Mouse (Mus musculus) forebrain, embryonic 11.5 days (tissue): ENCODE data around the gene Map4k1. TPM values are rescaled to one million over a fixed set of nuclear protein-coding genes. Genes with fewer than 3 reads are reported as not detected.
A peak's percentile ranks its signal among the peaks of the same experiment; 100 is the strongest.

ENCODE experiments used
- ATAC-seq: fragments of 200-750 bp; cut with Nextera tagmentation; replicated peaks from 2 replicates; pipeline ENCODE4 v1.8.0; 2017; ENCODE audit warnings: moderate TSS enrichment; ENCODE audit not compliant: low FRiP score
- DNase-seq: peaks from one replicate; pipeline ENCODE4 v3.0.0-alpha.2; 2017; ENCODE audit warnings: low spot score
- H3K27ac ChIP-seq: fragments of 300-500 bp; sonication (generic); 2 replicates; pipeline ENCODE4 v1.5.1; 2014; ENCODE audit warnings: low read depth, low read length
- H3K27me3 ChIP-seq: fragments of 300-500 bp; sonication (generic); 2 replicates; pipeline ENCODE4 v1.6.1; 2014; ENCODE audit warnings: mild to moderate bottlenecking, low read length, mixed read lengths; ENCODE audit not compliant: control insufficient read depth, insufficient read depth
- H3K36me3 ChIP-seq: fragments of 300-500 bp; sonication (generic); 2 replicates; pipeline ENCODE4 v1.6.1; 2014; ENCODE audit warnings: mild to moderate bottlenecking, low read length, moderate library complexity, mixed read lengths; ENCODE audit not compliant: control insufficient read depth, insufficient read depth
- H3K4me1 ChIP-seq: fragments of 300-500 bp; sonication (generic); replicated peaks from 2 replicates; pipeline ENCODE4 v1.6.1; 2014; ENCODE audit warnings: low read length, mixed read lengths; ENCODE audit not compliant: control insufficient read depth, insufficient read depth
- H3K4me2 ChIP-seq: fragments of 300-500 bp; sonication (generic); 2 replicates; pipeline ENCODE4 v1.6.1; 2014; ENCODE audit warnings: low read depth, mild to moderate bottlenecking, low read length, moderate library complexity, mixed read lengths; ENCODE audit not compliant: severe bottlenecking
- H3K4me3 ChIP-seq: fragments of 300-500 bp; sonication (generic); 2 replicates; pipeline ENCODE4 v1.5.1; 2014; ENCODE audit warnings: low read depth, low read length
- H3K9ac ChIP-seq: fragments of 300-500 bp; sonication (generic); 2 replicates; pipeline ENCODE4 v1.6.1; 2014; ENCODE audit warnings: low read length
- H3K9me3 ChIP-seq: fragments of 300-500 bp; sonication (generic); 2 replicates; pipeline ENCODE4 v1.6.1; 2016; ENCODE audit warnings: low read length, mixed read lengths; ENCODE audit not compliant: control insufficient read depth
- WGBS: fragments of 180-500 bp; shearing (Covaris S2); extraction: QIAGEN DNeasy Blood & Tissue Kit; methylation state at CpG from one replicate; pipeline ENCODE4 v1.1.7; 2014; 5-methylcytosine and 5-hydroxymethylcytosine counted together
- polyA plus RNA-seq: library from polyadenylated mRNA; unstranded; fragments of >200 nt; fragmentation: Nextera tagmentation; extraction: Ambion mirVana; gene quantifications from 2 replicates; pipeline ENCODE4 v1.2.1, GENCODE M21; 2014

Map4k1 gene
- 5.9 and 6.4 TPM in 2 replicates for polyA plus RNA-seq

- Histone ChIP-seq H3K9ac (peak within 1 kb of the TSS; percentile 69), H3K27me3 (no peaks in the 10 kb centered on the region), H3K4me2 (peak within 1 kb of the TSS; percentile 77), H3K4me3 (peak within 1 kb of the TSS; percentile 71), H3K36me3 (peaks cover 3% of the 10 kb centered on the region; the same call in 1 of the 2 replicates), H3K27ac (peak within 1 kb of the TSS; percentile 48; the same call in 1 of the 2 replicates), H3K4me1 (peaks cover 2% of the 10 kb centered on the region; the same call in 1 of the 2 replicates), H3K9me3 (no peaks in the 10 kb centered on the region)
- WGBS = under 1% methylated on average over 36 of the region's 36 CpGs
- peak; percentile 96 for DNase-seq
- peak; percentile 96 for ATAC-seq
Observed at GRCm38 (mm10) chr7:28981651-28982273, at the start of gene Map4k1, which contains the start of gene Eif3k. Gene Map4k1, plus strand, starts transcription at chr7:28982050. Gene Eif3k, minus strand, starts transcription at chr7:28981864.

GRCm38 (mm10) chr7:28932421-28933041, 49.3 kb upstream of the Map4k1 start:
- Histone ChIP-seq H3K4me1 (no peaks in the 10 kb centered on the region; the same call in 1 of the 2 replicates), H3K4me2 (no peak overlapping the region), H3K27me3 (no peaks in the 10 kb centered on the region), H3K27ac (no peak overlapping the region), H3K4me3 (no peak overlapping the region), H3K9me3 (no peaks in the 10 kb centered on the region), H3K9ac (no peak overlapping the region), H3K36me3 (no peaks in the 10 kb centered on the region; the same call in 1 of the 2 replicates)
- whole genome bisulfite sequencing = 78% methylated on average over 6 of the region's 6 CpGs
- DNase-seq (no peak), ATAC-seq (no peak)

GRCm38 (mm10) chr7:28933825-28934224, 48.0 kb upstream of the Map4k1 start:
- no peaks in the 10 kb centered on the region for H3K27me3 ChIP-seq
- no peak overlapping the region for H3K9ac ChIP-seq
- no peaks in the 10 kb centered on the region for H3K9me3 ChIP-seq
- no peak overlapping the region for H3K27ac ChIP-seq
- H3K4me1 ChIP-seq = no peaks in the 10 kb centered on the region; the same call in 1 of the 2 replicates
- H3K4me3 ChIP-seq = no peak overlapping the region
- H3K36me3 ChIP-seq = no peaks in the 10 kb centered on the region; the same call in 1 of the 2 replicates
- 90% methylated on average over 2 of the region's 2 CpGs for WGBS
- H3K4me2 ChIP-seq = no peak overlapping the region
- no peak for DNase-seq
- no peak for ATAC-seq

GRCm38 (mm10) chr7:28936787-28937186, 45.1 kb upstream of the Map4k1 start:
- ATAC-seq = no peak
- H3K4me1 ChIP-seq = 0 out of 2 replicates have a peak, but pooled peaks cover 2% of the 10 kb centered on the region

GRCm38 (mm10) chr7:28938654-28939053, 43.2 kb upstream of the Map4k1 start:
- Histone ChIP-seq H3K4me1 (0 out of 2 replicates have a peak, but pooled peaks cover 2% of the 10 kb centered on the region), H3K4me3 (no peak overlapping the region), H3K9me3 (no peaks in the 10 kb centered on the region), H3K9ac (no peak overlapping the region), H3K27ac (no peak overlapping the region), H3K27me3 (no peaks in the 10 kb centered on the region), H3K36me3 (no peaks in the 10 kb centered on the region; the same call in 1 of the 2 replicates), H3K4me2 (no peak overlapping the region)
- DNase-seq (no peak), ATAC-seq (no peak)
- WGBS = 72% methylated on average over 4 of the region's 4 CpGs

More at GRCm38 (mm10) chr7:28936787-28937186, 45.1 kb upstream of the Map4k1 start:
- 80% methylated on average over 4 of the region's 4 CpGs for WGBS
- Histone ChIP-seq H3K27me3 (no peaks in the 10 kb centered on the region), H3K4me2 (no peak overlapping the region), H3K9me3 (no peaks in the 10 kb centered on the region), H3K36me3 (no peaks in the 10 kb centered on the region; the same call in 1 of the 2 replicates), H3K4me3 (no peak overlapping the region), H3K9ac (no peak overlapping the region), H3K27ac (no peak overlapping the region)
- no peak for DNase-seq

DNA sequence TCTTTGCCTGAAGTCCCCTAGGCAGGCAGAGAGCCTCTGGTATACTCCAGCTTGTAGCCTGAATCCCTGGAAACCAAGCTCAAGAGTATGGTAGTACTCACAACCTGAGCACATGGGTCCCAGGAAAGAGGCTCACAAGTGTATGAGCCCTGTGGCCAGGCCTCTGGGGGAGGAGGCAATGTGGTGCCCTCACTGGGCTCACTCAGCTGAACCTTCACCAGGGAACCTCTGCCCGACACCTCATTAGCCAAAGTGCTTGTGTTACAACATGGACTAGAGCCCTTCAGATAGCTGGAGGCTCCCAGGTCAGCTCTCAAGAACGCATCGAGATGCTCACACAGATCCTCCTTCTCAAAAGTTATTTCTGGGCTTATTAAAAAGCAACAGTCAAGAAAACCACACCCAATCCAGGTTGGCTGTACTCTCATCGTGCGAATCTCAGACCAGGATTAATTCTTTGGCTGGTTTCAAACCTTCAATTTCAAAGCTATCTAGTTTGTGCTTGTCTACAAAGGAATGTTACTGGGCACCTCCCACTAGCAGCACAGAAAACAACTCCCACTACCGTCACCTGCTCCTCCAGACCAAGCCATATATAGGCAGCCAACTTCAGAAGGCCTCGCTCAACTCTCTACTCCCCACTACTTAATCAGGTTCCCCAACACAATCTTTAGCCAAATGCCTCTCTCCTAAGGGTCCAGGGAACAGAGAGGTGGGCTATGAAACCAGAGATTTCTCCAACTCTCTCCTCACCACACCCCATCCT, 42.2 kb upstream of the Map4k1 start:
- Histone ChIP-seq H3K9me3 (no peaks in the 10 kb centered on the region), H3K27ac (no peak overlapping the region), H3K9ac (no peak overlapping the region; the same call in 1 of the 2 replicates), H3K36me3 (no peaks in the 10 kb centered on the region; the same call in 1 of the 2 replicates), H3K4me3 (no peak overlapping the region), H3K27me3 (no peaks in the 10 kb centered on the region), H3K4me1 (0 out of 2 replicates have a peak, but pooled peaks cover 2% of the 10 kb centered on the region), H3K4me2 (no peak overlapping the region)
- ATAC-seq (no peak), DNase-seq (no peak)
- 94% methylated on average over 7 of the region's 7 CpGs for WGBS

DNA sequence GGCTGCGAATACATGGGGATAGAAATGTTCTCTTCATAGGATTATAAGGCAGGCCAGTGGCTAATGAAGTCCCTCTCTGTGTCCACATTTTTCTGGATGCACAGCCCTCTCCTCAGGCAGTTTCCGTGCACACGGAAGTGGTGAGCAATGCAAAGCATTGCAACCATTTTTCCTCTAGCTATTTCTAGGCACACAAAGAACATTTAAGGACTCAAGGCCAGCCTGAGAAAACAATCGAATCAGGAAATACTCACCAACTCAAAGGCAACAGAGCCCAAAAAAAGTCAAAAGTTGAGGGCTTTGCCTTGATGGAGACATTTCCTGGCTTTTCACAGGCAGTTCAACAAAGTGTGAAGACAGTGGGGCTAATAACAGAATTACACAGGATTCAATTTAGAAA, 40.7 kb upstream of the Map4k1 start:
- Histone ChIP-seq H3K27me3 (no peaks in the 10 kb centered on the region), H3K27ac (no peak overlapping the region), H3K36me3 (no peaks in the 10 kb centered on the region; the same call in 1 of the 2 replicates), H3K4me2 (no peak overlapping the region), H3K4me3 (no peak overlapping the region), H3K4me1 (peaks cover 10% of the 10 kb centered on the region), H3K9ac (no peak overlapping the region), H3K9me3 (no peaks in the 10 kb centered on the region)
- 85% methylated on average over 4 of the region's 4 CpGs for WGBS
- DNase-seq (no peak), ATAC-seq (no peak)

DNA sequence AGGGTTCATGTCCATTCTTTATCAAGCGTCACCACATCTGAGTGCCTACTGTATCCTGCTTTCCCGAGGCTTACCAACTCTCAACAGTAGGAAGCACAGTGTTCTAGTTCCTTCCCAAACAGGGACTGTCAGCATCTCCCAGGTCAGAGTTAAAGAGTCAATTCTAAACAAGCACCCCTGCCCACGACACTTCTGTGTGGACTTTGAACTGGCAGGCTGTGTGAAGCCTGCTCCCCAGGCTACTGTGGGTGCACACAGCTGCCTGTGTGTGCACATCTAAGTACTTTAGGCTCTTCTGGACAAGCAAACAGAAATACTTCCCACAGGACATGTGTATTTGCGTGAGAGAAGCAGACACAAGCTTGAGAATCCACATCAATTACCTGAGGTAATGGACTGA, 40.3 kb upstream of the Map4k1 start:
- no peak for DNase-seq
- no peak for ATAC-seq
- Histone ChIP-seq H3K4me2 (no peak overlapping the region), H3K27me3 (no peaks in the 10 kb centered on the region), H3K36me3 (no peaks in the 10 kb centered on the region), H3K4me1 (peaks cover 13% of the 10 kb centered on the region), H3K9me3 (no peaks in the 10 kb centered on the region), H3K9ac (no peak overlapping the region), H3K4me3 (no peak overlapping the region), H3K27ac (no peak overlapping the region)
- 88% methylated on average over 4 of the region's 4 CpGs for WGBS
